Mouse (Mus musculus) cerebellum, postnatal 4 days (tissue): Measurements from ENCODE around the gene Cmtm2a.
A peak's percentile ranks its signal among the peaks of the same experiment; 100 is the strongest.
"Not testable (repeated sequence)": the region's sequence is repeated elsewhere in the genome, so short reads cannot be mapped to it uniquely, and the experiment has no call there.

Experiments
- DNase-seq, 2 experiments: peaks; one replicate each; pipeline ENCODE4 v3.0.0; 2022; ENCODE audit warnings: low spot score in 2 of 2, mixed read lengths in 1 of 2

Cmtm2a gene

DNA sequence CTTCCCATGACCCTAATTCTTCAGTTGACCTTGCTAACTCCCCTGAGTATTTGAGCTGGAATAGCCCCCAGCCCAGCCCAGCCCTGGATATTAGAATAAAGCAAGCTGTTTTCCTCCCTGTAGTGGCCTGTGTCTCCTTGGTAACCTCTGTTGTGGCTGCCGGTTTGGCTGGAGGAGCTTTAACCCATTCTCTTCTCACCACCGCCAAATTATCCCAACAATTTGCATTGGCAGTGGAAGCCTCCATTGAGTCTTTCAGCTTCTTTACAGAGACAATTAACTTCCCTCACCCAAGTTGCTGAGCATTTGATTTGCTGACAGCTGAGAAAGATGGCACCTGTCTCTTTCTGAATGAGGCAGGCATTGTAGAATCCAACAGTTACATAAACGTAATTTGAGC is 8.6 kb upstream of the Cmtm2a start:
- DNase-seq = peak in 1 of 2 experiments; percentile 21

DNA sequence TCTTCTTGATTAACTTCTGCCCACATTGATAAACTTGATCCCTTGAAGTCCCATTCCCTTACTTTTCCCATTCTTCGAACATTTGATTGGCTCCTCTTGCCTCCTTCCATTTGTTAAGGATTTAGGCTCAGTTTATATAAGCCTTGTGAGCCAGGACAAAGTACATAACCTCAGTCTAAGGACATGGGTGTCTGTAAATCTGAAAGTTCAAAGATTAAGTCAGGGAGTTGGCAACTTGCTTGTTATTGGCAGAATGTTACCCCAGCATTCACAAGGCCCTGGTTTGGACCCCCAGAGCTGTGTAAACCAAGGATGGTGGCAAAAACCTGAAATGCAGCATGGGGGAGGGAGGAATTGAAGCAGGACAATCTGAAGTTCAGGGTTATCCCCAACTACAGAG is 1.4 kb upstream of the Cmtm2a start:
- no peak for DNase-seq

- no peak for DNase-seq
These were observed 24.0 kb downstream of the Cmtm2a start for GRCm38 (mm10) chr8:104268937-104269440.

DNA sequence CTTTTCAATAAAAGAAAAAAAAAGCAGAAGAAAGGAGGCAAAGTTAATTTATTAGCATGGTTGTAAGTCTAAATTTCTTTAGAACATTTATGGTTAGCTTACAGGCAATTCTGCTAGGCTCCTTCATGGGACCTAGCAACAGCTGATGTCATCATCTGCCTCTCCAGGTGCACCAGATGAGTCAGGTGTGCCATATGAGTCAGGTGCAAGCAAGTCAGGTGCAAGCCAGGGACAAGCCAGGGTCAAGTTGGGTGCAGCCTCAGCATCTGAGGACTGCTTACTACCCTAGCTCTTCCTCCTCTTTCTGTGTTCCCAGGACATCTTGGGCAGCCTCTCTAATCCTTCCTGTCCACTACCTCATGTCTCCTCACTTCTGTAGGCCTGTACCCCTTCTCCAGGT is 24.6 kb downstream of the Cmtm2a start:
- DNase-seq = no peak

GRCm38 (mm10) chr8:104264271-104264935 is 28.6 kb downstream of the Cmtm2a start:
- DNase-seq = peak in 1 of 2 experiments; percentile 56

GRCm38 (mm10) chr8:104261802-104262201 is 31.2 kb downstream of the Cmtm2a start:
- DNase-seq = not testable (repeated sequence)

- no peak for DNase-seq
These were observed 40.0 kb downstream of the Cmtm2a start for GRCm38 (mm10) chr8:104253016-104253415.

GRCm38 (mm10) chr8:104251461-104251860 is 41.5 kb downstream of the Cmtm2a start:
- DNase-seq = no peak

GRCm38 (mm10) chr8:104250439-104251367 is 42.3 kb downstream of the Cmtm2a start, which contains the start of gene Cklf:
Gene Cklf, plus strand, starts transcription at chr8:104250861.
- peak; percentile 46 to 76 for DNase-seq

- no peak for DNase-seq
These were observed 43.5 kb downstream of the Cmtm2a start for GRCm38 (mm10) chr8:104249442-104249996.

GRCm38 (mm10) chr8:104248276-104248675 is 44.7 kb downstream of the Cmtm2a start, which contains the start of gene Tk2:
Gene Tk2, minus strand, starts transcription at chr8:104248558.
- peak; percentile 39 to 70 for DNase-seq

DNA sequence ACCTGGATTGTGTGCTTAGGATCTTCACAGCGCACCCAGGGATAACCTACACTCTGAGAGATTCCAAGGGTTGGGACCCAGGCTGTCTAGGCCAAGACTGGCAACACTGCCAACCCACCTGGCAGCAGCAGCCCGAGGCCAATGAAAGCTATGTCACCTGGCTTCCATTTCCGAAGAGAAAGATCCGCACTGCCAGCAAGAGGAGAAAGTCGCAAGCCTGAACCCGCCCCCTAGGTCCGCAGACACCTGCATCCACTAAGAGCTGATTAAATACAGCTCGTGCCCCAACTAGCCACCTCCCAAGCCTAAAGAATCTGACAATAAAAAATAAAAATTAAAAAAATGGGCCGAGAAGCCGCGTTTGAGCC is 45.1 kb downstream of the Cmtm2a start:
- DNase-seq = peak in 1 of 2 experiments; percentile 11

DNA sequence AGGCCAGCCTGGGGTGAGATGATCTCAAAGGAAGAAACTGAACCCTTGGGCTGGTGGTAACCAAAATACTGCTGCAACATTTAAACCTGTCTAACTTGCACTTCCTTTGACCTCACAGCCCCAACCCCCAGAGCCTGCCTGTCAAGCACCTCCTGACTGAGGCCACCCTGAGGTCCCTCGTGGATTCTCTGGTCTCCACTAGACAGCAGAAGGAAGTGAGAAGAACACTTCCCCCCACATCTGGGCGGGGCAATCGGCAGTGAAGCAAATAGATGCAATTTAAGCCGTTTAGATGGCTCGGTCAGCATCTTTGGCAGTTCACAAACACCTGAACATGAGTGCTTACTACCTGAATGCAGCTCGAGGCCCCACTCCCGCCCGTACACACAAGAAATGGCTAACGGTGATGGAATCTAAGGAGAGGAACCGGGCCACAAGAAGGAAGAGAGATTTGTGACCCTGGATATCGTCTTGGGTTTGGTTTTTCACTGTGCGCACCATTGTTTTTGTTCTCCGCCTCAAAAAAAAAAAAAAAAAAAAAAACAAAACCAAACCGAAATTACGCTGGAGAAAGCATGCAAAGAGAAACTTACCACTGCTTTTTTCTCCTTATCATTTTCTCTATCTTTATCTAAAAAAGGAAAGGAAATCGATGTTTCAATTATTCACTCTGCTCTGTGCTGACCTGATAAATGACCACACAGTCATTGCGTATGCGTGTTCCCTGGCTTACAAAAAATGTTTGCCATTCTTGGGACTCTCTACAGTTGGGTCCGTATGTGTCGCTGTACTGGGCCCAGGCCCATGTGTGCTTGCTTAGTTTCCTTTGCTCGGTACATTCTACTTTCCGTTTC is 45.7 kb downstream of the Cmtm2a start:
- DNase-seq = no peak

- no peak for DNase-seq
These were observed 46.4 kb downstream of the Cmtm2a start for GRCm38 (mm10) chr8:104246621-104247020.

GRCm38 (mm10) chr8:104242038-104242644 is 50.8 kb downstream of the Cmtm2a start:
- DNase-seq = no peak

DNA sequence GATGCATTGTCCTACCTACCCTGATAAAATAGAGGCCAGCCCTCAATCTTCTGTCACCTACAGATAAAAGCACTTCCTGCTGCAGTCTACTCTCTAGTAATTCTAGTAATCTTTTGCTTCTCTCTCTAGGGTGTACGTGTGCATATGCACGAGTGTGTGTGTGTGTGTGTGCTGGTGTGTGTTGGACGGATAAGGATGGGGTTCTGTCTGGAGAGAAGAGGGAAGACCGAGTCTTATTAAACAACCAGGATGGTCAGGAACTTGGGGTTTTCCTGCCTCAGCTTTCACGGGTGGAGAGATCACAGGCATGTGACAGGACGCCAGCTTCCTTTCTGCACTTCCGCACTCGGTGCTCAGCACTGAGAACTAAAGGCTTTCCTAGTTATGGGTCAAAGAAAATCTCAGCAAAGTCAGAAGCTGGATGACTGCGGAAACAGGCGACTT is 53.5 kb downstream of the Cmtm2a start:
- no peak for DNase-seq

DNA sequence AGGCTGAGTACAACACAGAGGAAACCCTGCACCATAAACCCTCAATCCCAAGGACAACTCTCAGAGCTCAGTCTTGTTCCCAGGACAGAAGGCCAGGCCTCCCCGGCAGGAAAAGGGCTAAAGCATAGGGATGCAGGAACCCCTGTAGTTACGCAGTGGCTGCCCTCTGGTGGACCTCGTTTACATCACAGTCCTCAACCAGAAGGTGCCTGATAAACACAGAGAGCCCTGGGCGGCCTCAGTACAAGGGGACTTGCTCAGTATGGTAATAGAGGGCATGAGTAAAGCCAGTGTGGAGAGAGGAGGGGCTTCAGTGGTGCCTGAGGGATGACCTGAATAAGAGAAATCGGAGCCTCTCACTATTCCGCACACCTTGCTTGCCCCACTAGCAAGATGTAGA is 58.4 kb downstream of the Cmtm2a start:
- no peak for DNase-seq

DNA sequence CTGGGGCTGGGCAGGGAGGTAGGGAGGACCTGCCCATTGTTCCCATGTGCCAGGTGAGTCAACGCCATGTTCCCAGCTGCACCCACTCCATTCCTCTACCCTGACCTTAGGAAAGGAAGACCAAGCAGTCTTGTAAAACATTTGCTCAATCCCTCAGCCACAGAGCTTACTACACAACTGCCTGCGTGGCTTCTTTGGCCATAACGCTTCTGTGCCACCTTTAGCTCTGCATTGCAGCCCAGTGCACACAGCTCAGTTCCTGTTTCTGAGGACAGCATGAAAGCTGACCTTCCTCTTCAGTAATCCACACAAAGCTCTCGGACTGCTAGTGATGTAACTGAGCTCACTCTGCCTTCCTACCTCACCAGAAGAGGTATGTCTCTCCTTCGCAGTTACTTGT is 60.1 kb downstream of the Cmtm2a start:
- DNase-seq = no peak

- DNase-seq = no peak
These were observed 60.9 kb downstream of the Cmtm2a start for GRCm38 (mm10) chr8:104232039-104232438.
